ENCODE assay signal across 12 mouse cellular contexts in genomic region chr8:3222636-3222965, GRCm38 (mm10).
"Had no signal": no experiment of that assay in that cellular context is flagged by ENCODE, and none has a peak within 500 bp of the region (broad histone marks: within the 10 kb centered on the region; RNA-seq: fewer than 3 reads in every experiment).

No protein-coding gene starts in this region.

- DNase-seq: kidney, adult 11 months; left cerebral cortex, postnatal 4 days; midbrain, embryonic 14.5 days; right cerebral cortex, postnatal 4 days; thymus, postnatal 4 days had no signal

- H3K27me3 ChIP-seq: limb, embryonic 13.5 days; lung, embryonic 15.5 days; neural tube, embryonic 15.5 days had no signal

- H3K27ac ChIP-seq: limb, embryonic 13.5 days; liver, embryonic 14.5 days had no signal

- H3K36me3 ChIP-seq: limb, embryonic 13.5 days; lung, embryonic 15.5 days; midbrain, embryonic 10.5 days; neural tube, embryonic 15.5 days had no signal

- H3K4me3 ChIP-seq: layer of hippocampus, adult 2 months; myocyte had no signal

- H3K9ac ChIP-seq: limb, embryonic 13.5 days; liver, embryonic 14.5 days; lung, embryonic 15.5 days had no signal

- H3K9me3 ChIP-seq: limb, embryonic 13.5 days; lung, embryonic 15.5 days; midbrain, embryonic 10.5 days; neural tube, embryonic 15.5 days had no signal
